Mouse (Mus musculus) small intestine, adult 2 months (tissue): ENCODE results near the gene Ddx19b.

Experiments used
- CTCF ChIP-seq: fragments of 200-500 bp; IDR thresholded peaks from 2 replicates; pipeline ENCODE4 v1.5.1; 2012; ENCODE audit warnings: low read depth, mild to moderate bottlenecking, control low read depth, inconsistent platforms, low read length, moderate library complexity, mixed read lengths; ENCODE audit not compliant: insufficient replicate concordance, insufficient read length; ENCODE audit errors: extremely low read depth
- POLR2A ChIP-seq: fragments of 200-500 bp; IDR thresholded peaks from 2 replicates; pipeline ENCODE4 v1.6.1; 2012; ENCODE audit warnings: low read depth, mild to moderate bottlenecking, control low read depth, inconsistent platforms, low read length, moderate library complexity

- no peak for TF ChIP-seq CTCF
- TF ChIP-seq POLR2A, result no peak
Measured at GRCm38 (mm10) chr8:110981304-110981703, 50.2 kb downstream of the Ddx19b start.
